Mouse (Mus musculus): Measurements from ENCODE around the gene Ankrd27. TPM values are rescaled to one million over a fixed set of nuclear protein-coding genes. Genes with fewer than 3 reads are reported as not detected.

Gene Ankrd27
- polyA plus RNA-seq, 1 experiment from 2014 or later, result 17.3 TPM

GRCm38 (mm10) chr7:35555224-35556204 lies 30.5 kb upstream of the Ankrd27 start:
- Histone ChIP-seq H3K9me3 (ENCODE audit: control insufficient read depth, low read length) (no peaks in the 10 kb centered on the region), H3K27ac (replicated peaks) (peak overlapping the region; percentile 99), H3K4me1 (replicated peaks; ENCODE audit: control insufficient read depth, insufficient read depth) (no peaks in the 10 kb centered on the region), H3K9ac (ENCODE audit: low read length) (peak overlapping the region; percentile 99), H3K4me2 (replicated peaks; ENCODE audit: low read depth) (peak overlapping the region; percentile 100), H3K4me3 (ENCODE audit: low read depth, low read length) (peak overlapping the region; percentile 90), H3K27me3 (ENCODE audit: control insufficient read depth, insufficient read depth, low read length) (no peaks in the 10 kb centered on the region), H3K36me3 (ENCODE audit: control insufficient read depth, insufficient read depth, low read length) (no peaks in the 10 kb centered on the region)
- peak; percentile 92 for ATAC-seq (ENCODE audit: low FRiP score, low TSS enrichment)
- TF ChIP-seq CTCF (IDR thresholded peaks at IDR 0.05; ENCODE audit: low read depth), result no peak; the same call in 1 of the 2 replicates
- under 1% methylated on average over 93 of the region's 93 CpGs for WGBS
- peak; percentile 90 for DNase-seq (ENCODE audit: low spot score)

GRCm38 (mm10) chr7:35556205-35556603 lies 29.8 kb upstream of the Ankrd27 start, which contains the start of gene Nudt19:
Nudt19 (minus strand) TSS chr7:35556304.
- WGBS, result 64% methylated on average over 4 of the region's 4 CpGs
- TF ChIP-seq EP300 (optimal IDR thresholded peaks at IDR 0.05), result no peak
- no peak for TF ChIP-seq CTCF (IDR thresholded peaks at IDR 0.05; ENCODE audit: low read depth)
- peak within 1 kb of the TSS; percentile 99 for H3K9ac ChIP-seq (ENCODE audit: low read length)
- H3K27ac ChIP-seq (replicated peaks), result peak within 1 kb of the TSS; percentile 99
- H3K4me1 ChIP-seq (replicated peaks; ENCODE audit: control insufficient read depth, insufficient read depth), result no peaks in the 10 kb centered on the region
- ATAC-seq (ENCODE audit: low FRiP score, low TSS enrichment), result no peak
- peak within 1 kb of the TSS; percentile 90 for H3K4me3 ChIP-seq (ENCODE audit: low read depth, low read length)
- no peak for DNase-seq (ENCODE audit: low spot score)
- no peaks in the 10 kb centered on the region for H3K27me3 ChIP-seq (ENCODE audit: control insufficient read depth, insufficient read depth, low read length)
- H3K36me3 ChIP-seq (ENCODE audit: control insufficient read depth, insufficient read depth, low read length), result no peaks in the 10 kb centered on the region
- H3K9me3 ChIP-seq (ENCODE audit: control insufficient read depth, low read length), result no peaks in the 10 kb centered on the region
- H3K4me2 ChIP-seq (replicated peaks; ENCODE audit: low read depth), result peak within 1 kb of the TSS; percentile 100

GRCm38 (mm10) chr7:35556905-35557304 lies 29.1 kb upstream of the Ankrd27 start:
- H3K4me3 ChIP-seq (ENCODE audit: low read depth, low read length), result no peak overlapping the region
- ATAC-seq (ENCODE audit: low FRiP score, low TSS enrichment) (no peak), DNase-seq (ENCODE audit: low spot score) (no peak)
- no peaks in the 10 kb centered on the region for H3K9me3 ChIP-seq (ENCODE audit: control insufficient read depth, low read length)
- TF ChIP-seq CTCF (IDR thresholded peaks at IDR 0.05; ENCODE audit: low read depth), result no peak
- no peak for TF ChIP-seq EP300 (optimal IDR thresholded peaks at IDR 0.05)
- H3K9ac ChIP-seq (ENCODE audit: low read length), result no peak overlapping the region
- no peak overlapping the region for H3K27ac ChIP-seq (replicated peaks)
- no peaks in the 10 kb centered on the region for H3K4me1 ChIP-seq (replicated peaks; ENCODE audit: control insufficient read depth, insufficient read depth)
- 86% methylated on average over 5 of the region's 5 CpGs for whole genome bisulfite sequencing
- no peak overlapping the region for H3K4me2 ChIP-seq (replicated peaks; ENCODE audit: low read depth)
- H3K36me3 ChIP-seq (ENCODE audit: control insufficient read depth, insufficient read depth, low read length), result no peaks in the 10 kb centered on the region
- H3K27me3 ChIP-seq (ENCODE audit: control insufficient read depth, insufficient read depth, low read length), result no peaks in the 10 kb centered on the region

GRCm38 (mm10) chr7:35557577-35557976 lies 28.5 kb upstream of the Ankrd27 start:
- ATAC-seq (ENCODE audit: low FRiP score, low TSS enrichment) (no peak), DNase-seq (ENCODE audit: low spot score) (no peak)
- no peaks in the 10 kb centered on the region for H3K27me3 ChIP-seq (ENCODE audit: control insufficient read depth, insufficient read depth, low read length)
- H3K4me2 ChIP-seq (replicated peaks; ENCODE audit: low read depth), result no peak overlapping the region
- H3K9ac ChIP-seq (ENCODE audit: low read length), result no peak overlapping the region
- H3K9me3 ChIP-seq (ENCODE audit: control insufficient read depth, low read length), result no peaks in the 10 kb centered on the region
- H3K4me3 ChIP-seq (ENCODE audit: low read depth, low read length), result no peak overlapping the region
- H3K36me3 ChIP-seq (ENCODE audit: control insufficient read depth, insufficient read depth, low read length), result no peaks in the 10 kb centered on the region
- no peak for TF ChIP-seq CTCF (IDR thresholded peaks at IDR 0.05; ENCODE audit: low read depth)
- TF ChIP-seq EP300 (optimal IDR thresholded peaks at IDR 0.05), result no peak
- peak overlapping the region; percentile 49 for H3K27ac ChIP-seq (replicated peaks)
- 58% methylated on average over 3 of the region's 3 CpGs for WGBS
- H3K4me1 ChIP-seq (replicated peaks; ENCODE audit: control insufficient read depth, insufficient read depth), result no peaks in the 10 kb centered on the region

- WGBS, result 51% methylated on average over 2 of the region's 2 CpGs
Measured at GRCm38 (mm10) chr7:35558681-35559080, 27.4 kb upstream of the Ankrd27 start.

GRCm38 (mm10) chr7:35559838-35560237 lies 26.2 kb upstream of the Ankrd27 start:
- Histone ChIP-seq H3K36me3 (ENCODE audit: control insufficient read depth, insufficient read depth, low read length) (no peaks in the 10 kb centered on the region), H3K27ac (replicated peaks) (no peak overlapping the region), H3K4me1 (replicated peaks; ENCODE audit: control insufficient read depth, insufficient read depth) (no peaks in the 10 kb centered on the region), H3K9ac (ENCODE audit: low read length) (no peak overlapping the region), H3K27me3 (ENCODE audit: control insufficient read depth, insufficient read depth, low read length) (no peaks in the 10 kb centered on the region), H3K9me3 (ENCODE audit: control insufficient read depth, low read length) (no peaks in the 10 kb centered on the region), H3K4me2 (replicated peaks; ENCODE audit: low read depth) (no peak overlapping the region), H3K4me3 (ENCODE audit: low read depth, low read length) (no peak overlapping the region)
- TF ChIP-seq CTCF (IDR thresholded peaks at IDR 0.05; ENCODE audit: low read depth) (no peak), EP300 (optimal IDR thresholded peaks at IDR 0.05) (no peak)
- DNase-seq (ENCODE audit: low spot score), result no peak
- no peak for ATAC-seq (ENCODE audit: low FRiP score, low TSS enrichment)
- WGBS, result 90% methylated on average over 3 of the region's 3 CpGs

More at GRCm38 (mm10) chr7:35558681-35559080, 27.4 kb upstream of the Ankrd27 start:
- Histone ChIP-seq H3K9me3 (ENCODE audit: control insufficient read depth, low read length) (no peaks in the 10 kb centered on the region), H3K4me3 (ENCODE audit: low read depth, low read length) (no peak overlapping the region), H3K36me3 (ENCODE audit: control insufficient read depth, insufficient read depth, low read length) (no peaks in the 10 kb centered on the region), H3K27me3 (ENCODE audit: control insufficient read depth, insufficient read depth, low read length) (no peaks in the 10 kb centered on the region), H3K27ac (replicated peaks) (no peak overlapping the region), H3K9ac (ENCODE audit: low read length) (no peak overlapping the region), H3K4me2 (replicated peaks; ENCODE audit: low read depth) (no peak overlapping the region), H3K4me1 (replicated peaks; ENCODE audit: control insufficient read depth, insufficient read depth) (no peaks in the 10 kb centered on the region)
- TF ChIP-seq CTCF (IDR thresholded peaks at IDR 0.05; ENCODE audit: low read depth) (no peak), EP300 (optimal IDR thresholded peaks at IDR 0.05) (no peak)
- ATAC-seq (ENCODE audit: low FRiP score, low TSS enrichment) (no peak), DNase-seq (ENCODE audit: low spot score) (no peak)
